Mouse (Mus musculus) lung, postnatal 25 days (tissue): ENCODE measurements around the gene Endou.

Experiments used
- DNase-seq: peaks from one replicate; pipeline ENCODE4 v3.0.0; 2022; ENCODE audit warnings: low spot score

The Endou gene

DNA sequence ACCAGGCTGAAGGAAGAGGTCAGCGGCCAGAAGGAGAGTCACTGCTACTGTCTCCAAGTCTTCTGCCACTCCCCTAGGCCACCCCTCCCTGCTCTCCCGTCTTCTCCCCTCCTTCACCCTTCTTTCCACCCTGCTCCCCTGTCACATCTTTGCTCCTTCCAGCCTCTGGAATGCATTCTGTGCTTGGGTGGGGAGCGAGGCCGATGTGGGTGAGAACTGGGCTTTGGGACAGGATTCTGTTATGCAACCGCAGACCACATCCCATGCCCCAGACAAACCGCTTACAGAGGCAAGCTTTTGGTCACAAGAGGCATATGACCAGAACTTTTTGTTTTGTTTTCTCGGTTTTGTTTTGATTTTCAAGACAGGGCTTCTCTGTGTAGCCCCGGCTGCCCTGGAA is 4.1 kb downstream of the Endou start:
- DNase-seq, result peak; percentile 52

DNA sequence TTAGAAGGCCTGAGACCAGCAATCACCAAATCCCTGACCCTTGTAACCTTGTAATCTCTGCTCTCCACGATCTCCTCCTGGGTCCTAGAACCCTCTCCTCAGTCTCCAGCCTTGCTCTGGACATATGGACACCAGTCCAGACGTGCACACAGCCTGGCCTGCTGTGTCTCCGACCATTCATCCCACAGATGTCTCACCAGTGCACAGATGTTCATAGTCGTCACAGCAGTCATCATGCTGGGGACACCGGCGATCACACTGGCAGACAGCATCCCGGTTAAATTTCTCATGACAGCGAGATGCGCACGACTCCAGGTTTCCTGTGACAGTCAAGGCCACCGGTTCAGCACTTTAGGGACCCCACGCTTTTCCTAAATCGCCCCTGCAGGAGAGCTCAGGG is 4.8 kb downstream of the Endou start:
- no peak for DNase-seq

DNA sequence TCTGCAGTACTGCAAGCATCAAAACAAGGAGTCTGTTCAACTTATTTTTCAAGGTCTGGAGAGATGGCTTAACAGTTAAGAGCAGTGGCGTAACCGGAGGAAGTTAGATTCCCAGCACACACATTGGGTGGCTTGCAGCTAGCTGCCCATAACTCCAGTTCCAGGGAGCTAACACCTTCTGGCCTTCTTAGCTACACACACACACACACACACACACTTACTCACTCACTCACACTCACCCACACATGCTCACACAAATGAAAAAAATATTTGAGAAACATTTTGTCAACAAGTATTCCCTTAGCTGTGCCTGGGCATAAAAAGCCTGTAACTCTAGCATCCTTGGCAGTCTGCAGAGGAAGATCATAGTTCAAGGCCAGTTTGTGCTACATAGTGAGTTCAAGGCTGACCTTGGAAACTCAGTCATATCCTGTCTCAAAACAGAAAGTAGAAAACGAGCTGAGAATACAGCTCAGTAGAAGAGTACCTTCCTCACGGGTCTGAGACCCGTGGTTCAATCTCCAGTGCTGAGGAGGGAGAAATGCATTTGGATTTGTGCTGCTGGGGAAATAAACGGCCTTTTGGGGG is 5.8 kb downstream of the Endou start:
- DNase-seq, result no peak

DNA sequence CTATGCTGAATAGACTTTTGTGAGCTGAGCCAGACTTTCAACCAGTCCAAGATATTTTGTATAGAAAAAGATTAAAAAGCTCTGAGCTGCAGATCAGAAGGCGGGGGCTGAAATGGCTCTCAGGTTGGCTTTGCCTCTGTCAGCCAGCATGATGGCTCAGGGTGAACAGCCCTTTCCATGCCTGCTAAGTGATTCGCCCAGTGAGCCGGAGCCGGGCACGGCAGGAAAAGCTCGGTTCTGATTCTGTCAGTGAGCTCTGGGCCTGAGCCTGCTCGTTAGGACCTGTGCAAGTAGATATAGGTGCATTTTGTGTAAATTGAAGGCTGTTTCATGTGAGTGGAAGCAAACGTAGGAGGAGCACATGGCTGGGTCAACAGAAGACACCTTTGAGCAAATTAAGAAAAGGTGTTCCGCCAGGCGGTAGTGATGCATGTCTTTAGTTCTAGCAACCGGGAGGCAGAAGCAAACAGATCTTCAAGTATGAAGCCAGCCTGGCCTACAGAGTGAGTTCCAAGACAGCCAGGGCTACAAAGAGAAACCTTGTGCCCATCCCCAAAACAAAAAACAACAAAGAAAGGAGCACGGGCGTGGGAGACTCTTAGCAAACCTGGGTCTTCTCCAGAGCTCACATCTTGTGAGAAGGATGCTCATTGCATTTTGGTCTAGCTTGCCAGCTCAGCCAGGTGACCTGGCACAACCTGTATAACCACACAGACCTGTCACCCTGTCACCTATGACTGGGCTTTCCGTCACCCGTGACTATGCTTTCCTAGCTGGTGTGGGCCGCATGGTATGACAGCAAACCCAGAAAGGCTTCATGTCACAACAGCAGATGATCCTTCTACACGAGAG is 6.6 kb downstream of the Endou start:
- no peak for DNase-seq

DNA sequence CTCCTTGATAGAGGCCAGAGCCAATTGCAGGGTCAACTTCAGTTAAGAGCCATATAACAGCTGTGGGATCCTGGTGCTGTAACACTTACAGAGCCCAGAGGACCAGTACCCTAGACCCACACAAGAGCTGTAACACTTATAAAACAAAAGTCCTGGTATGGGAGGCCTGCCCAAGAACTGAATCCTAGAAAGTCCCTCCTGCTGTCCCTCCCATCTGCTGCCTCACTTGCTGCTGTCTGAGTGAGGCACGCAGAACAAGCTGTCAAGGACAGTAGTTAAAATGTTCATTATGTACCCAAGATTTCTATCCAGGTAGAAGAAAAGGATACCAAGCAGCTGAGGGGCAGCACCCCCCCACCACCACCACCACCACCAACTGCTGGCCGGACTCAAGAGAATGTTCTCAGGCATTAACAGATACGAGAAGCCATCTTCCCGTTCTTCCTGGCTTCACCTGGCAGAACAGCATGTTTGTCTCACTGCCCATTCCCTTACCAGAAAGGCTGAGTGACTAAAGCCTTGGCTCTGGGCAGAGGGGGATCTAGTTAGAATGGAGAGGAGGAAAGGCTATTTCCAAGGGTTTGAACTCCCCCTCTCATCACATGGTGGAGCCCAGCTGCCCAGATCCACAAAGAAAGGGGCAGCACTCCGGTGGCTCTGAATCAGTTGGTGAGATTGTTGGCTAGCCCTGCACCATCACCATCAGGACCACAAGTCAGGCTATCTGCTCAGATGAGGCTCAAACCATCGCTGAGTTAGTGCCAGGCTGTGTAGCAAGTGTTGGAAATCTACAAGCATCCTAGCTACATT is 7.4 kb downstream of the Endou start:
- no peak for DNase-seq

DNA sequence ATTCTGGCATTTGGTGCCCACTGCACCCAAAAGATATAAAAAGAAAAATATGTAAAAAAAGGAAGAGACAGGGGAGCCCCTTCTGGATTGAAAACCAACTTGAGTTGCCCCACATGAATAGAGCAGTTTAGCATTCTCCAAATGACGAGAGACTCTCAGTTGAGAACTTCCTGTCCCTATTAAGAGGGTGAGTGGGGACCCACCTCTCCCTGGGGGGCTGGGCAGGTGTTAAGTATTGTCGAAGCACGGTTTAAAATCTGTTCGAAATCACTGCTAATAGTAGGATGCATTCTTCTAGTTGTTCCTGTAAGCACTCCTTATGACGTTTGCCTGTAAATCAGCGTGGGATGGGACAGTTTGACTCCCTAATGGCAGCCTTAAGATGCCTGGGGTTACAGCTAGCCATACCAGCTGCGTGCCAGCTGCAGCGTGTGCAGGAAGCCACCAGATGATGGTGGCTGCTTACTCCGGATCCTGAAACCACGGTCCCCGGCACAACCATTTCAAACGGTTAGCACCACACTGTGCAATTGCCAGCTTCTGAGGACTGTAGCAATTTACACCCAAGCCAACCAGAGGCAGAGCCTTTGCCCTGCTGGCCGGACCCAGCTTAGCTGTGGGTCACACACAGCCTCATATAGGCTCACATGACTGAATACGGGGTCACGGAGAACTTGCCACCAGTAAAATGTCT is 10.0 kb downstream of the Endou start:
- no peak for DNase-seq

DNA sequence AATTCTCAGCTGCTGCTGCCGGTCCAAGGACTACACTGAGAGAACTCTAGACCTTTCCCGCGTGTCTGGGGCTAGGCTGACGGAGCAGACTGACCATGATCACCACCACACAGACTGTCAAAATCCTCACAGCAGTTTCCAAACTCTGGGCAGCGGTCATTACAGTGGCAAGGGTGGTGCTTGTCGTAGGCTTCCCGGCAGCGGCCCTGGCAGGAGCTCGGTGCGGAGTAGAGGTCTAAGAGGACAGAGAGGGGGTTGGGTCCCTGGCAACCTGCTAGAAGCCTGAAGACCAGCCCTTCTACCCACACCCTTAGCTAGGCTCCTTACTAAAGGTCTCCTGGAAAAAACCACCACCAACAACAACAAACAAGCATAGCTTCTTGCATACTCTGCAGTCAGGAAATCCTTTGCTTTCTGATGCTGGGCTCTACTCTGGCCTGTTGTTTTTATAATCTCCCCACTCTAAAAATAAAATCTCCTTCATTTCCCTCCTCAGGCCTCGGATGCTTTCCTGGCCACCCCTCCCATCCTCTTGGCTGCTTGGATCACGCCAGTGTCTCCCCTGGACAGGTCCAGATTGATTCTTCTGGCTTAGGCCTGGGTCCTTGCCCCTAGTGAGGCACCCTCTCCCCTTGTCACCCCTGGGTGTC is 11.0 kb downstream of the Endou start:
- DNase-seq, result peak; percentile 50

DNA sequence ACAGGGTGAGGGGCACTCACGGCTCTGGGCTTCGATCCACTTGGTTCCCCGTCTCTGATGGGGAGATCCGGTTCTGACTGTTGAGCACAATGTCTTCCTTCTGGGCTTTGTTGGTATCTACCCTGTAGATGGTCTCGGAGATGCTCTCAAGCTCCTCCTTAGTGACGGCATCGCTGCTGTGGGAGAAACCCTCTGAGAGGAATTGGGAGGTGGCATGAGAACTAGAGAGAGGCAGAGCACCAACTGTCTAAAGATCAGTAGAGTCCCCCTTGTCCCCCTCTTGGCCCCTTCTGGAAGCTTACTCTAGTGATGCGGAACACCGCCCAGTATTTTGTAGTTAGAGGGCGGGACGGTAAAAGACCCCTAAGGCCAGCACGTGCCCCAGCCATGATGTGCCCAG is 11.6 kb downstream of the Endou start:
- no peak for DNase-seq

DNA sequence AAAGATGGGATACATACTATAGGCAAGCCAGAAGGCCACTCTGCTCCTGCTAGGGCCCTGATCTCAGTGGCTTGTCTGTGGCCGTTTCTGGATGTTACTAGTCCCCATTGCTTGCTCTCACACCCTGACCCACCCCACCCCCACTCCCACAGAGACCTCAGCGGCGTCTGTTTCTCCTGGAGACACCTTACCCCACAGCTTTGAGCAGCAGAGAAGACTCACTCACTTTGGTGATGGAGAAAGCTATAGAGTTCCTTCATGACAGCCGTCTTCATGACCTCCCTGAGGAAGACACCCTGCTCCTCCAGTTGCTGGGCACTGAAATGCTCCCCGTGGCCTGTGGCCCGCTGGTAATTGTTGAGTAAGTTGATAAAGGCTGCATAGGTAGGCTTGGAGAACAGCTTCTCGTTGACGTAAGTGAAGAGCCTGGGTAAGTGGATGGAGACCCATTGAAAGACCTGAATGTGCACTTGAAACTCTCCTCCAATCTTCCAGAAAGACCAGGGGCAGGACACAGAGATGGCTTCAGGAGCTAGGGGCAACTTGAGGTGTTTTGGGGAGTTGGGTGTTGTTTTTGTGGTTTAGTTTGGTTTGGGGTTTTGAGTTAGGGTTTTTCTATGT is 12.5 kb downstream of the Endou start:
- peak; percentile 43 for DNase-seq

DNA sequence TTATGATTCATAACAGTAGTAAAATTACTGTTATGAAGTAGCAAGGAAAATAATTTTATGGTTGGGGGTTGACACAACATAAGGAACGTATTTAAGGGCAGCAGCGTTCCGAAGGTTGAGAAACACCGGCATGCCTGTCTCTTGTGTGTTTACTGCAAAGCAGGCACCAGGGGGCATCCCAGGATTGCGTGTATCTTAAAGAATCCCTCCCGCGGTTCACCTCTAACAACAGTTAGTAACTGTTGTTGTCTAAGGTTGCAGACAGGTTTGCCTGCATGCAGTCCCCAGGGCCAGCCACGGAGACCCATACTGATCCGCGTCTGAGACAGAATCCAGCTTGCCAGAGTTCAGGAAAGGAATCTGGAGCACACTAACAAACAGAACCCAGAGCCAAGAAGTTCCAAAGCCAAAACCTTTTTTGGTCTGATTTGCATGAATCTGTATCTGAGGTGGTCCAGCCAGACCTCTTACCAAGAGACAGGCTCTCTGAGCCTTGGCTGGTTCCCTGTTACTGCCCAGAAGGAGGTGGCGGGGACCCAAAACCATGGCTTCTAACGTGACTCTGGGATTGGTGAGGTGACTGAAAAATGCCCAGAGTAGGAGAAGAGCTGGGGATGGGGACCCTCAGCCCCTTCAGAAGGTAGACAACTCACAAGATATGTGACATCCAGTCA is 13.1 kb downstream of the Endou start:
- DNase-seq, result peak; percentile 69

DNA sequence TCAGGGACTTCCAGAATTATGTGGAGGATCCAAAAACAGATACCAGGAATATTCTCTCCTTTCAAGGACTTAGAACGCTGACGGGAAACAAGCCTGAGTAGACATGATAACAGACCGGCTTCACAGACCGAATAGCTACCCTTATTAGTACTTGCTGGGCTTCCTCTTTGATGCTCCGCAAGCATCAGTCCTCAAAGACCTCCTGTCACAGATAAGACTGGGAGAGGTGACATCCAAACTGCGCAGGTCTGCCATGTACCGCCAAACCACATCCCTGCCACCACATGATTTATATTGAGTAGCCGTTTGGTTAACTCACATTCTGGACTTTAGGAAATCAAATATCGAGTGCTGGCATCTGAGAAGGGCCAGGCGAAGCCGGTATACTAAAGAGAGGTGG is 14.4 kb downstream of the Endou start:
- DNase-seq, result no peak

DNA sequence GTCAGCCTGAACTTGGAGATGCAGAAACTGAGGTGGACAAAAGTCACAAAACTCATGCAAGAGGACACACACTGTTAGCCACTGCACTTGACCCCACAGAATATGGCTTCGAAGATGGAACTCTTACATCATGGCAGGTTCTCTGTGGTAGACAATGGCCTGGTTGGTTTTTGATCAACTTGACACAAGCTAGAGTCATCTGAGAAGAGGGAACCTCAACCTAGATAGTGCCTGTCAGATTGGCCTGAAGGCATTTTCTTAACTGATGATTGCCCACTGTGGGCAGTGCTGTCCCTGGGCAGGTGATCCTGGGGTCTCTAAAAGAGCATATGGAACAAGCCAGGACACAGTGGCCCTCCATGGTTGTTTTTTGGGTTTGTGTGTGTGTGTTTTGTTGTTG is 15.4 kb downstream of the Endou start:
- DNase-seq, result no peak

DNA sequence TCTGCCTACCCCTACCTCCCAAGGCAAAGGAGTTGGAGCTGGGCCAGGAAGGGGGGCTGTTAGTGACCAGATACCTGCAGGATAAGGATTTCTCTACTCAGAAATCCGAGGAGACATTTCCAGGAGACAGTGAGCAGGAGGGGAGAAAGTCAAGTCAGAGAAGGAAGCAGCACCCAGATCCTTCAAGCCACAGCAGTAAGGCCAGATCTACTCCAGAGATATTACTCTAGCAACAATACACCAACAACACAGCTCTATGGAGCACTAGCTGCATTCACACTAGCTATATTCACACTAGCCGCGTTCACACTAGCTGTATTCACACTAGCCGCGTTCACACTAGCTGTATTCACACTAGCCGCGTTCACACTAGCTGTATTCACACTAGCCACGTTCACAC is 16.1 kb downstream of the Endou start:
- no peak for DNase-seq

DNA sequence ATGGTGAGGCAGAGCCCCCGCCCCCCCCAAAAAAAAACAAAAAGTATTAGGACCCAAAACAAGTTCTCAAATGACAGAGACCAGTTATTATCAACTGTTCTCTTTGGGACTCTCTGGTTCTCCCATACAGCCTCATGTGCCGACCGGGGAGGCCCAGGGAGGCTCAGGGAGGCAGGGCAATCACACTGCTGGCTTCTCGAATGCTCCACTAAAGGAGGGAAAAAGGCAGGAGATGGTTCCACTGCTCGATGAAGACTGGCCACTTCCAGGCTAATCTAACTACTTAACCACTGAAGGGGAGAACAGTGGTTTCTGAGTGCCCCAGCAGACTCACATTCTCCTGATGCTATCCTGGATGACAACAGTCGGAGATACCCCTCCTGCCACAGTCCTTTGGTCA is 18.6 kb downstream of the Endou start:
- no peak for DNase-seq

DNA sequence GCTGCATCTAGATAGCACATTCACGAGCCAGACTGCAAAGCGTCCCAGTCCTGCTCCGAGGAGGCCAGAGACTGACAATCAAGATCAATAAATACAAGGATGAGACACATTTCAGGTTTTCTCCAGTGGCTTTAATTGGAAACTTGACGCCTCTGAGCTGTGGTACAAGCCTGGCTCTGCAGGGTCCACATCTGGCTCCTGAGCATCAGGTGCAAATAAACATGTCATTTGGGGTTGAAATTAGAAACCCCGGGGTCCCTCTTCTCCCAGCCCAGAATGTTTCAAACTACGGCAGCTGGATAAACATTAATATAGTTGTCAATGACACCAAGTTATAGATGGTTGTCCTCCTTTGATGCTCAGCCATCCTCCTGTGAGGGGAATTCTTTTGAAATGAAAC is 20.2 kb downstream of the Endou start:
- no peak for DNase-seq

DNA sequence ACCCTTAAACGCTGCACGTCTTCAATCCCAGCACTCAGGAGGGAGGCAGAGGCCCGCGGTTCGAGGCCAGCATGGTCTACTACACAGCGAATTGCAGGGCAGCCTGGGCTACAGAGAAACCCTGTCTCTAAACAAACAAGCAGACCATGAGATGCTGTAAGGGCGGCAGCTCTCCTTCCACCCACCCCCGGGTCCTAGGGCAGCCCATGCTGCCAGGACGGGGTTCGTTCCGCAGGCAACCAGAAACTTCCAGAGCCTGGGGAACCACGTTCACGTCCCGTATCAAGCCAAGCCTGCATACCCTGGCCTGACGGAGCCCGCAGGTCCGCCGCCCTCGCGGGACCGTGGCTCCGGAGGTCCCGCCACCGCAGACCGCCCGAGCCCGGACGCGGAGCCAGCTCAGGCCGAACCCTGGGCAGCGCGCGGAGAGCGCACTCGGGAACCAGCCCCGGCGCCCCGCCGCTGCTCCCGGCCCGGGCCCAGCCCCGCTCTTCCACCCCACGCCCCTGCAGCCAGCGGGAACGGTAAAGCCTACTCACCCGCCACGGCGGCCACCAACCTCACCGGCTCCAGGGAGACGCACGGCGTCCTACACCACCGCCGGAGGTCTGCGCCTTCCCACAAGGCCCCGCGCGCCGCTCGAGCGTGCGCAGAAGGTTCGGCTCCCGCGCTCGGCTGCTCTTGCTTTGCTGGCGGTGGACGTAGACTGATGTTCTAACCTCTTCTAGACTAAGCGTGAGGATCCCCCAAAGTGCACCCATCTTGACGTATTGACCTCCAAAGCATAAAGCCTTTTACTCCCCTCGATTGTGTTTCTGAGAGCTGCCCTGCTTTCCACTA is 25.7 kb downstream of the Endou start, which contains the start of gene Rpap3:
Rpap3 (minus strand) TSS at position 615 of the 840 bp plus-strand sequence.
- DNase-seq, result peak; percentile 82

DNA sequence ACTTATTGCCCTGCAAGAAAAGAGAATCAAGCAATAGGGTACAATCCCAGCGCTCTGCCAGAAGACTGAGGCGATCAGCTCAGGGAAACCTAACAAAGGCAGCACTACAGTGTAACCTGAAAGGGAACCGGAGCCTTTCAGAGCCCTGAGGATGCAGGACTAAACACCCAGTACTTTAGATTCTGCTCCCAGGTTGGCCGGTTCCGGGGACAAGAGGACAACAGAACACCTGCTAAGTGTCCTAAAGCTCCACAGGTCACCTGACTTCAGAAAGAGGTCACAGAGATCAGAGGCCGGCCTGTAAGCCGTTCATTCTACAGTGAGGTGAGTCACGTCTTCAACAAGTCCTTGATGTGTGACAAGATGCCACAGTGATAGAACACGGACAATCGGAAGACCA is 34.5 kb downstream of the Endou start:
- DNase-seq, result no peak

DNA sequence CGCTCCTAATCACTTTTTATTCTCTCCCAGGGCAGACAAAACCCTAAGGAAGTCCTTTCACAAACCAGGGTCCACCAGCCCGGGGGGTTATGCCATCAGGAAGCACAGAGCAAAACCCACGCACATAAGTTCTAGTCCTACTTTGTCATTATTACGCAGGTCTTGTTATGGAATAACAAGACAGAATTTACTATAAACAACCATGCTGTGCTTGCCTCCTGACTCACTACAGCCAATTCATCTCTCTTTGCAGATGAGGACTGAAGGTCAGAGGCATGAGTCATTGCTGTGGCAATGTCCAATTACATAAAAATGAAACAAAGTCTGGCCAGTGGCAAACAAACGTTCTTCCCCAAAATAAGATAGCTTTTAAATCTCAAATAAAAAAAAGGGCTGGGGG is 37.7 kb downstream of the Endou start:
- DNase-seq, result no peak

DNA sequence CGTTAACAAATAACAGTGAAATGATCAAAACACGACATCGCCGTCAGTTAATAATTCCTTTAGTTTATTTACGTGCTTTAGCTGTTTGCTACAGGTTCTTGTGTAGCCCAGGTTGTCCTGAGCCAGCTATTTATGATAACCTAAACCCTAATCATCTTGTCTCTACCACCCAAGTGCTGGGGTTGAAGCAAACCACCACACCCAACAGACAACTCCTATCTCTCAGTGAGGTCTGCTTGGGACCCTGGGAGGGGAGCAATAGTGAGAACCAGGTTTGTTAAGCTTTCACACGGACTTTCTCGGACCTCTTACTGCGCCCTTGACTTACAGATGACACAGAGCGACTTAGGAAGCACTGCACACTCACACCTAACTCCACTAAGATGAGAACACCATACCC is 47.0 kb downstream of the Endou start:
- no peak for DNase-seq

DNA sequence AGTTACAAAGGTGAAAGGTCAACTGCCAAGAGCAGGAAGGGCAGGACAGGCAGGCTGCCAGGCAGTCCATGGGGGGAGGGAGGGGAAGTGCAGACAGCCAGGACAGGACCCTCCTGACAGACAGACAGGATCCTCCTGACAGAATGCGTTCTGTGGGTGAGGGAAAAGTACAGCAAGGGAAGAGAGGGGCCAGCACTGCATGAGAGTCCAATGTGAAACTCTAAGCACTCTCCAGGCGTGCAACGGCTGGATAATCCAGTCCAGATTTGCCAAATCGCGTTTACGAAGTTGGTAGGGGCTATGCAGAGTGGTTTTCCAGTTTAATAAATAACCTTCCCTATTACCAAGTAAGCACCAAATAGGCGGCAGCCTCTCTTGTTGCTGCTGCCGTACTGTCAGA is 49.1 kb downstream of the Endou start:
- DNase-seq, result no peak
